Mouse (Mus musculus): Measurements from ENCODE around the gene Skida1. TPM values are rescaled to one million over a fixed set of nuclear protein-coding genes. Genes with fewer than 3 reads are reported as not detected.

The Skida1 gene
- total RNA-seq (2023) = 0.18 TPM

DNA sequence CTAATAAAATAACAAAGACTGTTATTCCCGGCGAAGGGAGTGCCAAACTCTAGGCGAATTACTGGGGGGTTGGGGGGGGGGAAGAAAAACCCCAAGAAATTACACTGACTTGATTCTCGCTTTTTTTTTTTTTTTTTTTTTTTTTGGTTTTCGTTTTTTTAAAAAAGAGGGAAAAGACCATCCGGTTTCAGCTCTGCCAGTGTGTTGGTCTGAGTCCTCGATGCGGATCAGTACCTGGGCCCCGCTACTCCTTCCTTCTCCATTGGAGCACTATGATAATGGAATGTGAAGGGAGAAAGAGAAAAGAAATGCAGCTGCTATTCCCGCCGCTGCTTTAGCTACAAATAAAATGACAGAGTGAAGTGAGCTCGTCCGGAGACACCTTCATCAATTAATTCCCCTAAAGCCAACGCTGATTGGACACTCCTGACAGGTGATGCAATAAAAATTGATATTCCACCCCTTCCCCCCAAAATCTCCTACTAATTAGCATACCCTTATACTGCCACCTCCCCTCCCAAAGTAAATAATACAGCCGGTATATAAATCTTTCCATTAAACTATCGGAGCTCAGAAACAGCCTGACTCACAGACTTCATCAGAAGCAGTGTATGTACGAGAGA is at the start of gene Skida1:
TSS of gene Skida1 (minus strand) at position 599 of the 623 bp plus-strand sequence.

DNA sequence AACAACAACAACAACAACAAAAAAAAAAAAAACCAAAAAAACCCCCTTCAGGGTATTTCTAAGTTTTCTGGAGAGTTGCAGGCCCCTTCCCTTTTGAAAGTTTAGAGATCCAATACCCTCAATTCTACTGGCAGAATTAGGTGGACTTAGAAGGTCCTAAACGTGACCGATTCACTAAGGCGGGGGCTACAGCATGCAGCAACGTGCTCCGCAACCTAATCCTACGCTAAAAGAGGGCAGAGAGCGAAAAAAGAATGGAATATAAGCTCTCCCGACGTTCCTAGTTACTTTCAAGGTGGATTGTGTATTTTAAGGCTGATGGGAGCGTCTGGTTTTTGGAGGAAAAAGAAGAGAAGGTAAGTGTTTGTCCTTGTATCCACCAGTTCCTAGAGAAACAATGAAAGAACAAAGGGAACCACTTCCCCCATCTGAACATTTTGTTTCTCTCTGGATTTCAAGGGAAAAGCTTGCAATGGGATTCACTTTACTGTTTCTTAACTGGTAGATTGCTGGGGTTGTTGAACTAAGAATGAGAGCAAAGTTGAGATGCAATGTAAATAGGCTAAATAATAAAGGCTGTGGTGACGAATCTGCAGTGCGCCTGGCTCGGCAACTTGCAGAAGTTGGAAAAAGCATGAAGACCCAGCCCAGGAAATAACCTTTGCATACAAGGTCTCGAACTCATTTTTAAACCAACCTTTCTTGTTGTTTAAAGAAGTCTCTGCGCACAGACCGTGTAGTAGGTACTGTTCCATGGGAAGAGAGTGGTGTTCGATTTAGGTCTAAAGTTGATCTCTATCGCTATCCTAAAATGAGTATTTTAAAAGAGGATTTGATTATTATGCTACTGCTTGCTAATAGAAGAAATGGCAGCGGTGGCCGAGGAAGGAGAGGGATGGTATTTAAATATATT is 6.4 kb upstream of the Skida1 start, which contains the start of gene Mllt10:
TSS of gene Mllt10 (plus strand) at position 222 of the 913 bp plus-strand sequence.

GRCm38 (mm10) chr2:18037491-18037890 is 11.4 kb downstream of the Skida1 start, which contains the start of gene A930004D18Rik:
TSS of gene A930004D18Rik (minus strand) at chr2:18037737.

DNA sequence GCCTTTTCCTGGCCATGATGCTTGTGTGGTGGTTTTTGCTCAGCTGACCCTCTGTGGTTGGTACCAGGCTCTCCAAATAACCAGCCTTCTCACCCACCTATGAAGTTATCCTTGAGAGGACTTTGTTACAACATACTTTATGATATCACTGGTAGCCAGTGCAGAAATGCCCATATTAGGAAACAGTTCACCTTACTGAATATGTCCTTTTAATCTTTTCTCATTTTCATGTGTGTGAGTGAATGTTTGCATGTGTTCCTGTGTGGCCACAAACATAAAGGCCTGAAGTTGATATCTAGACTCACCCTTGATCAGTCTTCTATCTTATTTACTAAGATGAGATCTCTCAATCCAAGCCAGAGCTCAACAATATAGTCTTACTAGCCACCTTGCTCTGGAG is 52.0 kb downstream of the Skida1 start, which contains the start of gene H2al2a:
TSS of gene H2al2a (minus strand) at position 101 of the 400 bp plus-strand sequence.

Other genes with a start within 250 kb of the Skida1 start
- gene H2al2a, start 52.1 kb downstream of the Skida1 start, total RNA-seq (2023) = not detected
- not detected for gene A930004D18Rik, start 11.3 kb downstream of the Skida1 start, total RNA-seq (2023)
- 121 TPM for gene Mllt10, start 6.2 kb upstream of the Skida1 start, total RNA-seq (2023)

All from CD4-positive naive resting alpha-beta T cell, adult 76 days (primary cell).